Mouse (Mus musculus): ENCODE data around the gene Negr1.

Gene Negr1

DNA sequence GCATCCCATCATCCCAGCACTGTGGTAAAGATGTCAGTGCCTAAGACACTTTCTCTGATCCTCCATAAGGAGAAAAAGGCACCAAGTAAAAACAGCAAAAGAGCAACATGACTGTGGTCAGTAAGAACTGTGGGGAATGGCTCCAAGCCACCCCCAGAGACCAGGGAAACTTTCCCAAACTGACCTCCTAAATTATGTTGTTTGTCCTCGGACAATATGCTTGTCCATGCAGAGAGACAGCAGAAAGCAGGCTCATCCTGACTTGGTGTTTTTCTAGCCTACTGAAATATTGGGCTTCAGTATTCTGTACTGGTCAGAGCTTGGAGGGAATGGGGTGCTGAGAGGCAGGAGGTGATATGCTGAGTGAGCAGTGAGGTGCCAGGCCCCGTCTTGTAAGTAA is 647.8 kb downstream of the Negr1 start:
- DNase-seq (ENCODE audit: low read depth, low spot score) = no peak

DNA sequence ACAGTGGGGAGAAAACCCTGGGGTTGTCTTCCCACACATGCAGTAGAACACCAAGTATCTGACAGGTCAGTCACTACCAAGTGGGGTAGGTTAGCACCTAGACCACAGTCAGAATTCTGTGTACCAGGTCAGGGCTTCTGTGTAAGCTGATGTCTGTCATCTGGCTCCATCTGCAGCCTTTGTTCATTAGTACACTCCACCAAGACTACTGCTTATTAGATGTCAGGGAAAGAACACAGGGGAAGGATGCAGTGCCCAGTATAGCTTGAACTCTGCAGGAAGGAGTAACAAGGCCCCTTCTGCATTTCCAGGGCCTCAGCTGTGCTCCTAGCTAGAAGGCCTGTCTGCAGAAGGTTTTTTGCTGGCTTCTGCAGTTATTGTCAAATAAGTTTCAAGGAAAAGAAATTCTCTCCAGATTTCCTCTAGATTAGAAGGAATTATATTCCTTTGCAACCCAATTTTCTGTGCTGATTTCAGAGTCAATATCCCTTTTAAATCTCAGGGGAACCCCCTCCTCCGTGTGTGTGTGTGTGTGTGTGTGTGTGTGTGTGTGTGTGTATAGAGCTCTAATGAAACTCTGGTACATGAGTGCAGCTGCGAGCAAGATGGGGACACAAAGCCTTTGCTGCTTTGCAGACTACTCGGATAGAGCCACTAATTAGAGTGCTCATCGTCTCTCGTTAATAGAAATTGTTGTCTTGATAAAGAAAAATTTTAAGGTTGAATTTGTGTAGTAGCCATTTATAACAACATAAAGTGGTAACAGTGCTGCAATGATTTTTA is 654.5 kb downstream of the Negr1 start:
- no peak for DNase-seq (ENCODE audit: low read depth, low spot score)

DNA sequence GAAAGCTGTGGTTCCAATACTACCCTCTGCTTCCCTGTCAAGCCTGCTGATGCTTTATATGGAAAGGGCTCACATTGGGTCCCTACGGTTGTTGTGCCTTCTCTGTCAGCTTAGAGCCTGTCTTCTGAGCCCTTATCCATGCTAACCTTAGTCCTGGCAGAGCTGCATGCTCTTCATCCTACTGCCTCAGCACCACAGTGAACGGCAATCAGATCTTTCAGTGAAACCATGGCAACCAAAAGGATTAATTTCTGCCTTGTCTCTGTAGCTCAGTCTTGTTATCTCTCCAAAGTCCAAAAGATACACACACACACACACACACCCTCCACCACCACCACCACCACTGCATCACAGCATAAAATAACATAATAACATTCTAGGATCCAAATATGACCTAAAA is 656.2 kb downstream of the Negr1 start:
- no peak for DNase-seq (ENCODE audit: low read depth, low spot score)

DNA sequence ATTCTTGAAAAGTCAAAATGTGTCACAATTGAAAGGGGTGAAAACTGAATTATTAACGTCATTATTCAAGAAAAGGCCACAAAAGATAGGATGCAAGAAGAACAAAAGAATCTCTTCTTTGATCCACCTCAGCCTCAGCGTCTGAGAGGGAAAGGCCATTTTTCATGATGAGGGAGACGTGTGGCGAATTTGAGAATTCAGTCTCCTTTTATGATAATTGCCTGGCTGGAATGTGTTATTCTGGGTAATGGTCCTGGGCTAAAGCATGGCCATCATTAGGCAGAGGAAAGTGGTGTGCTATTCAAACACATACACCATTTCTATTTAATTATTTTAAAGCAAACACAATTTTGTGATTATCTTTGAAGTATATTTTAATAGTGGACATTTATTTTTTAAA is 663.3 kb downstream of the Negr1 start:
- DNase-seq (ENCODE audit: low read depth, low spot score) = no peak

DNA sequence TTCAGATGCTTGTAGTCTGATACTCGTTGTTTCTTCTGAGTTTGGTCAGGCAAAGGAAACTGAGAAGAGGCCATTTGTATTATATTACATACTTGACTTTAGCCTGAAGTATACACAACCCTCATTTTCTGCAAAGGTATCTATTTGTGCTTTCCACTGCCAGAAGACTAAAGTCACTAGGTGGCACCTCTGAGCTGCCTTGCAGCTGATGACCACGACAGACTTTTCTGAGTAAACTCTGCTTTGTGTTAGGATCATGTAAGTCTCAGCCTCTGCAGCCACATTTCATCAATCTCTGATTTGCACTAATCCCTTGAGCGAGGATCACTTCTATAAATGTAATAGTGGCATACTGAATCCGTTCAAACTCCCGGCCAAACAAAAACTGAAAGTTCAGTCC is 671.1 kb downstream of the Negr1 start:
- no peak for DNase-seq (ENCODE audit: low read depth, low spot score)

DNA sequence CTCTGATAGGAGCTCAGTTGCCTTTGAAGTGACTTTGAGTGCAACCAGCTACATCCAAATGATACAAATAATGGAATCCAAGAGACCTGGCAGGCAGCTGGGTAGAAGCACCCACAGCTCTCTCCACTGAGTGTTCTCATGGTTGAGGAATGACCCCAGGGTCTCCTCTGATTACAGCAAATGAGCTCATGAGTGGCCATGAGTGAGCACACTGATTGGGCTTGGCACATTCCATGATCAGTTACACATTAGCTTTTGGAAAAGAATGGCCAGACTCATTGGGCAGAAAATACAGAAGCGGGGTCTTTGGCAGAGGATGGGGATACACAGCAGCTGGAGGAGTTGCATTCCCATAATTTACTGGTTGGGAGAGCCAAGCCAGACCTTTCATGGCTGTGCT is 678.6 kb downstream of the Negr1 start:
- DNase-seq (ENCODE audit: low read depth, low spot score) = no peak

DNA sequence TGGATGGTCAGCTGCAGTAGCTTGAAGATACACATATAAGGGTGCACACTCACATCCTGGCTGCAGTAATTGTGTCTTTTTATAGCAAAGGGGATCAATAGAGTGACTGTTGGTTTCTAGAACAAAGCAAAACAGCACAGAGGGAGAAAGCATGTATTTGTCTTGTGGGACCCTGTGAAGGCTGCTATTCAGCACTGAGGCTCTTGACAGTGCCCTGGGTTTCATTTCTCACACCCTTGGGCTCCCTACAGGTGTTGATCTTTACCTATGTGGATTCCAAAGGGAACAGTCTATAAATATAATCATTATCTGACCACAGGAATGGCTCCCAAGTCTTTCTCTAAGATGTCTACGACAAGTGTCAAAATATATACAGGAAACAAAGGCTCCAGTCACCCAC is 693.9 kb downstream of the Negr1 start:
- DNase-seq (ENCODE audit: low read depth, low spot score) = no peak

DNA sequence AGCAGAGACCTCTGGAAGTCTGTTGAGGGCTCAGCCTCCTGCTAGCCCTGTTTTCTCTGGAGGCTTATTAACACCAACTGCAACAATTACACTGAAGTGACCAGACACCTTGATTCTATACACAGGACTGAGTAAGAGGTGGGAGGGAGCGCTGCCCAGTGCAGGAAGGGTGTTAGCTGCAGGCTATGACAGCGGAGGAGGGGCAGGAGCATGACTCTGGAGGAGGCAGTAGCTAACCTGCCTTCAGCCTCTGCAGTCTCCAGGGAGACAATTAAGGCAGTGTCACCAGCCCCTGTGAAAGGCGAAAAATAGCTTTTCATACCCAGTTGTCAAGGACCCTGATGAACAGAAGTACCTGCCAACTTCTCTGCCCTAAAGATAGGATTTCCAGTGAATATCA is 694.3 kb downstream of the Negr1 start:
- no peak for DNase-seq (ENCODE audit: low read depth, low spot score)

DNA sequence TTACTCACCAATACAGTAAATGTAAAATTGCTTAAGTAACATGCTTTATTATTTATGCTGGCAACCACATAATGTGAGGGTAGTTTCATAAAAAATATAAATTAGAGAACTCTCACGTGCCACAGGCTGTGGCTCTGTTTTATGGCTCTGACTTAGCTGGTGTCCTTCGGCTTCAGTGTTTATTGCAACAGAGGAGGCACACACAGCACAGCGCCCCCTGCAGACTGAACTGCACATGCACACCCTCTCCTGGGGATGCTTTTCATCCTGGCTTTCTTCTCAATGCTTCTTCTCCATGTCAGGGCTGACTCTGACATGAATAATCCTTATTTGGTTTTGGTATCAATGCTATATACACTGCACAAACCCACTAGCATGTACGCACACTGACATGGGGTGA is 707.1 kb downstream of the Negr1 start:
- no peak for DNase-seq (ENCODE audit: low read depth, low spot score)

DNA sequence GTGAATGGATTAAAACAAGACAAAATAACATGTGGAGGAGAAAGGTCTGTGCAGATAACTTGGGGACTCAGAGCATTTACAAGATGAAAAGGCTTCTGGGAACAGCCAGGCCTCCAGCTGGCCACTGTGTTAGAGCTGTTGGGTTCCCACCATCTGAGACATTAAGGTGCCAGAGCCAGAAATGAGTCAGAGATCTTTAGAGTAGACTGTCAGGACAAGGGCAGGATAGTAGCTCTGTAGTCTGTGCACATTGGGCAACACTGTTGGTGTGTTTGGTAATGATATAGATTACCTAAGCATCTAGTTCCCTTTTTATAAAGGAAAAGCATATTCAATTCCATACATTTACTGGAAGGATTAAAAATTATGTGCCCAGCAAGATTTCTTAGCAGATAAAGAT is 710.8 kb downstream of the Negr1 start:
- DNase-seq (ENCODE audit: low read depth, low spot score) = no peak

DNA sequence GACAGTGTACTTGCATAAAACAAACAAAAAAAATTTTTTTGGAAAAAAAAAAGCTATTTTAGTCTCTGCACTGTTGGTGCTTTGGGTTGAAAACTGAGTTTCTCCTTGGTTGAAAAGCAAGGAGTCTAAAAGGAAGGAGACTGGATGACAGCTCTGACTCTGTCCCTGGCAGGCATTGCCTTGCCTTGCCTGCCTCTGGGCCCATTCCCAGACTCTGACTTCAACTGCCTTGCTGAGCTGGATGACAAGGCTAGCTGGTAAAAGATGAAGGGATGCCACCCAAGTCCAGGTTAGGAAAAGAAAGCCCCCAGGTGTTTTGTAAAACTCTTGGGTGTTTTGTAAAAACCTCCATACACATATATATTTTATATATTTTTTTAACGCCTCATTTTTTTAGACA is 712.5 kb downstream of the Negr1 start:
- no peak for DNase-seq (ENCODE audit: low read depth, low spot score)

DNA sequence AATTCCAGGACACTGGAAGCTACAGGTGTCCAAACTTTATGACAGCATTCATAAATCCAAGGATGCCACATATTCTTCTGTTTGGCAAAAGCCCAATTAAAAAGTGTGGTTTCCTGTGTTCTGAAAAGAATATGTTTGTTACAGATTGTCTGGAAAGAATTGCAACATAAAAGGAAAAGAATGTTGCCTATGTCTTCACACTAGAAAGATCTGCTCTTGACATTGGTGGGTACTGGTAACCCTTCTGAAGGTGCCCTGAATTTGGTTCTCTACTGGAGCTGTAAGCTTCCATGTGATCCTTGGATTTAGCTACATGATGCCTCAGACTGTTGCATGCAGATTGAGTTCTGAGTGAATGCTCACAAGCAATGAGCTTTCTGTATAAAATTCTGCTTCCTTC is 718.1 kb downstream of the Negr1 start:
- no peak for DNase-seq (ENCODE audit: low read depth, low spot score)

DNA sequence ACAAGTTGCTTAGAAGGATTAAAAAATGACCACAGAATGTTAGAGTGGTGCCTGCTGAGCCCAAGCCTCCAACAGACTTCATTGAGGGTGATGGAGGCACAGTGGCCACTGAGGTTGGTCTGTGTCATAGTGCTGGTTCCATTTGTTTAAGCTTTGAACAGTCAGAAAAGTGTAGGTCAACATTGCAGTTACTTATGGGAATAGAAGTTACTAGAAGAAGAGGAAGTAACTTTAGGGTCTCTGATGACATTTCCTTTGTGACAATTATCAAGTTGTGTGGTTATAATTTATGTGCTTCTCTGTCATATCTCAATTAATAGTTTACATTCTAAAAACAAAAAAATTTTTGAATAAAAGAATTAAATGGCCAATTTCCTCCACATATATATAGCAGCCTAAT is 719.7 kb downstream of the Negr1 start:
- no peak for DNase-seq (ENCODE audit: low read depth, low spot score)

DNA sequence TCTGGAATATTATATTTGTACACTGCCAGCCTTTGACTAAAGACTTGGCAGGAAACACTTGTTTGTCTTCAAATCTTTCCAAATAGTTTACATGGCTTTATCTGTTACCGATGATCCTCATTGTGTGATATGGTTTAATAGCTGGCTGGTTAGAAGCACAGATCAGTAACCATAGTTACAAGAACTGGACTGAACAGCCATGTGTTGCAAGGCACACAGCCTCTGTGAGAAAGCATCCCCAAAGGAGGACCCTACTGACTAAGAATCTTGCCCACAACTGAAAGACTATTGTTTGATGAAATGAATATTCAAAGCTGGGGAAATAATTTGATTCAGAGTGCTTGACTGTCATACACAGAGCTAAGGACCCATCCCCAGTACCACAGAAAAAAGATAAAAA is 729.7 kb downstream of the Negr1 start:
- DNase-seq (ENCODE audit: low read depth, low spot score) = no peak

DNA sequence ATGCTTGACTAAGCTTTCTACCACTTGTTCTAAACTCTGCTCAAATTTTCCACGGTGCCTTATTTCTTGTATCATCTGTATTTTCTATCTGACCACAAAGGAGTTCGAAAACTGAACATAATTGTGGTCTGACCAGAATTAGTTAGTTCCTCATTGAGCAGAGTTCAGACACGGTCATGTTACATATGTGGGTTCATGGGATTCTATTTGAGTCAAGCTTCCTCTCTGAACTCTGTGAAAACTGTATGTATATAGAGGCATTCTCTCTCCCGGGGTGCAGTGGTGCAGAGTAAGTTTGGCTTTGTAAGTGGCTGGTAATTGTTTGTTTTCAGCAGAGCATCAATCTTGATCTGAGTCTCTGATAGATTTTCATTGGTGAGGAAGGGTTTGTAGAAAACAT is 735.6 kb downstream of the Negr1 start:
- no peak for DNase-seq (ENCODE audit: low read depth, low spot score)

DNA sequence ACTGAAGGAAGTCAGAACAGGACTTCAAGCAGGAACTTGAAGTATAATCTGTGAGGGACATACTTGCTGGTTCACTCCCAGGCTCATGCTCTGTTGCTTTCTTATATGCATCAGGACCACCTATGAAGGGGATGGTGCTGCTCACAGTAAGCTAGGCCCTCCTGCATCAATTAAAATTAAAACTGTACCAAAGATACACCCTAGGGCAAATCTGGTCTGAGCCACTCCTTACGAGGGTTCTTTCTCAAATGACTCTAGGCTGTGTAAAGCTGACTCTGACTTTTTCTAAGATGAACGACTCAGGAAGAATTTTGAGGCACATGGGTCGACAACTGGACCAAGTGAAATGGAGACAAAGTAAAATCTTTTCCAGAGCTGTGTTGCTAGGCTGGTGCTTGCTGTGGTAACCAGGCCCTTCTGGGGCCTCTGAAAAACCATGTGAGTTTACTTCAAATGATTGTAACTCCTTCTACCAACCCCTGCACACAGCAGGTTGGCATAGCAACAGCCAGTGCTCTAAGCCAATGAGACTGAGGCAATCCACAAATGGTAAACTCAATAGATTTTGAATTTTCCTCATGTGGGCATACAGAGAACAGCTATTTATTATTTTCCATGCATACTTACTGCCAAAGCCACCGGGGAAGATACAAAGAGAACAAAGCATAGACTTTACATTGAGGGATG is 742.0 kb downstream of the Negr1 start:
- DNase-seq (ENCODE audit: low read depth, low spot score) = no peak

DNA sequence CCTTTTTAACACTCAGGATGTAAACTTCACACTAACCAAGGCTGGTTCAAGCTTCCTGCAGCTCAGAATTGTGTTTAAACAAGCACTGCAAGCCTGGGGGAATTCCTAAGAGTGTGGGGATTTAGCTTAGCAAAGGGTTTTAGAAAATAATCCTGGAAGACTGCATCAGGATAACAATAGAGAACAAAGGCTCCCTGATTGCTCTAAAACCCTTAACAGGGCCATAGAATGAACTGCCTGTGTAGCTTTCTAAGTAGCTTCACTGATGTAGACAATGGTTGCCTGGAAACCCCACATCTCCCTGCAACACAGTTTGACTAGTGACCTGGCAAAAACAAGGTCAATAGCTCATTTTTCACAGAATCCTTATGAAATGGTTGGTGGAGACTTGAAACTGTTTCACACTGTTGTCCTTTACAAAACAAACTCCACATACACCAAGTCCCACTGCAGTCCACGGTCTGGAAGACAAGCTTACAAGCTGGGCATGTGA is 759.5 kb downstream of the Negr1 start:
- no peak for DNase-seq (ENCODE audit: low read depth, low spot score)

DNA sequence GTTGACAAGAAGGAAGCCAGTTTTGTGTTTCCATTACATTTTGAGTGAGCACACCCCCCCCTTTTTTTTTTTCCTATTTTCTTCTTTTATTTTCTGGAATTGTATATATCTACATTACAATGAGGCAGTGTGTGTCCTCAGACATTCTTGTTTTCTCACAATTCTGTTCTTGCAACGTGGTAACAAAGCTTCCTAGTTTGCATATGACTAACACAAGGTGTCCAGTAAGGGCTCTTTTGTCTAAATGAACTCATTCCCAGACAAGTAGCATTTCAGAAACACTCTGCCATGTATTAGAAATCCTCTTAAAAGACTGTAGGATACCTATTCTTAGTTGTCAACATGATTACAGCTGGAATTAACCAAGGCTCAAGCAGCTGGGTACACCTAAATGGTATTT is 760.2 kb downstream of the Negr1 start:
- no peak for DNase-seq (ENCODE audit: low read depth, low spot score)

DNA sequence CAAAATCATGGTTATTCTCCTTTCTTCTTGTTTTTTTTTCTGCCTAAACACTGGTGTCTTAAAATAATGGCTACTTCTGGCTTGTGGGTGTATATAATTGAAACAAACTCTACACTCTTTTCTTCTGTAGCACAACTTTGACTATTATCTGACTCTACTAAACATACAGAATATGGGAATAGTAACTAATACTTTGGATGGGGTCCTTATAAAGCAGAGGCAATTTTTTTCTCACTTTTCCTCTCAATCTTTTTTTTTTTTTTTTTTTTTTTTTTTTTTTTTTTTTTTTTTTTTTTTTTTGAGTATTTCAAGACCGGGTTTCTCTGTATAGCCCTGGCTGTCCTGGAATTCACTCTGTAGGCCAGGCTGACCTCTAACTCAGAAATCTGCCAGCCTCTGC is 772.6 kb downstream of the Negr1 start:
- no peak for DNase-seq (ENCODE audit: low read depth, low spot score)

DNA sequence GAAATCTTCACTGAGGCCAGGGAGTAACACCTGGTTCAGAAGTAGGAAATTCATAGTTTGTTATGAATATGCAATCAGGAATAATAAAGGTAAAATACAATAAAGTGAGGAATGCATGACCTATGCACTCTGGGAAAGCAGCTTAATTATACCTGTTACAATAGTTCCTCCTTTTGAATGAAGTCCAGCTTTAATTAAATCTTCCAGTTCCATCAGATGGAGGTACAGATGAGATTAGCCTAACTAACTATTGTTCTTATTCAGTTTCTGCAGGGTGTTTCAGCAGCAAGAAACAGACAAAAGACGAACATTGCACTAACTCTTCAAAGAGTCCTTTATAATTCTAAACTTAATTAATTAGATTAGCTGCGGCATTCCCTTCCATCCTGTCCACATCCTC is 787.9 kb downstream of the Negr1 start:
- no peak for DNase-seq (ENCODE audit: low read depth, low spot score)

DNA sequence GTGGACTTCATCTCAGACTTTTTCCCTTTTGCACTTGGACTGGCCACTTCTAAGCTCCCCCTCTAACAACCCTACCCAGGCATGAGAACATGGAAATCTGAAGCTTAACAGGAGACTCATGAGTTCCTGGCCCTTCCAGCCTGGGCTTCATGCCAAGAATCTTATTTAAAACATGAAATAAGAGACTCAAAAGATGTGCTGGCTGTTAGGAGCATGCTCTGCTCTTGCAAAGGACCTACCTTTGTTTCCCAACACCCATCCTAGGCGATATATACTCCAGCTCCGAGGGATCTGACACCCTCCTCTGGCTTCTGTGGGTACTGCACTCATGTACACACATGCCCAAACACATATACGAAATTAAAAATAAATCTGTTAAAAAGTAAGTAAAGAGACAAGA is 797.3 kb downstream of the Negr1 start:
- no peak for DNase-seq (ENCODE audit: low read depth, low spot score)

DNA sequence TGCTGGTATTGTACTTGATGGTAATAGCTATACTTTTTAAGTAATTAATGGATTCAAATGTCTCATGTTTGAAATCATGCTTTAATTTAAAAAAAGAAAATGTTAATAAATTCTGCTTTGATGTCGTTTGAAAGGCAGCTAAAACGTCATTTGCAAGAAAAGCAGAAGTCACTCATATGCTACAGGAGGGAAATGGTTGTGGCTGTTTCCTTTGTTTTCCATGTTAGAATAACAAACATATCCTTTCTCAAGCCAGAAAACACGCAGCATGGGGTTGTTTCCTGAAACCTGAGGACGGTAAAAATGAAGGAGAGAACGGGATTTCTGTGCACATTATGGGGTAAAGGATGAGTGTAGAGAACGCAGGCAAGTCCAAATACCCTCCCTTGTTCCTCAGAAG is 798.2 kb downstream of the Negr1 start:
- no peak for DNase-seq (ENCODE audit: low read depth, low spot score)

Data from brain, embryonic 18.5 days (tissue).